Mouse (Mus musculus) left cerebral cortex, postnatal 4 days (tissue): ENCODE results near the gene Tomm40. TPM values are rescaled to one million over a fixed set of nuclear protein-coding genes. Genes with fewer than 3 reads are reported as not detected.

Experiments
- DNase-seq: peaks from one replicate; pipeline ENCODE4 v3.0.0-alpha.2; 2022
- intact Hi-C: fragments of 180-260 bp; cut with DNase I; formaldehyde crosslinking; loops from one replicate; pipeline ENCODE4 v1.15.1; 2025
- total RNA-seq, 2 experiments: library from RNA; stranded (reverse); gene quantifications; 2 replicates each; pipeline ENCODE4 v1.2.3; 2021

Gene Tomm40
- total RNA-seq, 2 experiments from 2014 or later, result 95.8 to 104 TPM

GRCm38 (mm10) chr7:19666750-19667149, 48.5 kb downstream of the Tomm40 start:
- no peak for DNase-seq
- intact Hi-C loops, result loop anchor here (1.0 kb wide), 1 partner anchor 35 kb away; no protein-coding TSS in a partner anchor

GRCm38 (mm10) chr7:19664955-19665841, 50.0 kb downstream of the Tomm40 start, which contains the start of gene Clptm1:
Clptm1 (minus strand) TSS chr7:19665033.
- DNase-seq, result peak; percentile 97
- intact Hi-C loops, result no loop called here

- intact Hi-C loops, result no loop called here
- no peak for DNase-seq
These were observed 50.7 kb downstream of the Tomm40 start for GRCm38 (mm10) chr7:19664455-19664954.

- intact Hi-C loops, result no loop called here
- no peak for DNase-seq
These were observed 51.3 kb downstream of the Tomm40 start for GRCm38 (mm10) chr7:19663940-19664339.

- no peak for DNase-seq
- intact Hi-C loops, result no loop called here
These were observed 62.6 kb downstream of the Tomm40 start for GRCm38 (mm10) chr7:19652614-19653013.

Other genes with a start within 250 kb of the Tomm40 start
- 1 to 10 TPM; 8.5 to 8.8 TPM for gene Bloc1s3, start 207.1 kb downstream of the Tomm40 start, total RNA-seq
- 10 to 100 TPM; 17.9 to 19.0 TPM for gene Trappc6a, start 207.0 kb downstream of the Tomm40 start, total RNA-seq
- under 1 TPM; 0.90 to 0.91 TPM for gene Nkpd1, start 197.6 kb downstream of the Tomm40 start, total RNA-seq
- 10 to 100 TPM; 81.1 to 85.1 TPM for gene Ppp1r37, start 152.4 kb downstream of the Tomm40 start, total RNA-seq
- gene Zfp296, start 138.2 kb downstream of the Tomm40 start, total RNA-seq, result under 1 TPM; 0.22 to 0.24 TPM
- gene Gemin7, start 137.8 kb downstream of the Tomm40 start, total RNA-seq, result 10 to 100 TPM; 56.0 to 58.2 TPM
- gene Clasrp, start 111.0 kb downstream of the Tomm40 start, total RNA-seq, result 100 to 1,000 TPM in 1 of 2 experiments, 10 to 100 TPM in 1; 98.0 to 106 TPM
- 1 to 10 TPM; 5.5 to 7.5 TPM for gene Relb, start 86.0 kb downstream of the Tomm40 start, total RNA-seq
- gene Clptm1, start 50.4 kb downstream of the Tomm40 start, total RNA-seq, result 100 to 1,000 TPM; 105 to 115 TPM
- gene Apoc2, start 37.5 kb downstream of the Tomm40 start, total RNA-seq, result not detected
- not detected for gene Gm44805, start 34.0 kb downstream of the Tomm40 start, total RNA-seq
- gene Apoc4, start 34.0 kb downstream of the Tomm40 start, total RNA-seq, result not detected
- 1 to 10 TPM; 2.1 to 3.6 TPM for gene Apoc1, start 22.8 kb downstream of the Tomm40 start, total RNA-seq
- gene Apoe, start 16.2 kb downstream of the Tomm40 start, total RNA-seq, result 100 to 1,000 TPM; 576 to 662 TPM
- 10 to 100 TPM; 35.7 to 36.4 TPM for gene Nectin2, start 35.0 kb upstream of the Tomm40 start, total RNA-seq
- 1 to 10 TPM; 6.8 to 7.4 TPM for gene Bcam, start 55.6 kb upstream of the Tomm40 start, total RNA-seq
- under 1 TPM in 1 of 2 experiments, not detected in 1; 0.93 TPM for gene Cblc, start 81.4 kb upstream of the Tomm40 start, total RNA-seq
- gene Bcl3, start 107.3 kb upstream of the Tomm40 start, total RNA-seq, result 1 to 10 TPM in 1 of 2 experiments, under 1 TPM in 1; 0.76 to 1.3 TPM
- 10 to 100 TPM; 14.8 to 15.9 TPM for gene Gm19345, start 136.6 kb upstream of the Tomm40 start, total RNA-seq
- not detected for gene Ceacam16, start 145.9 kb upstream of the Tomm40 start, total RNA-seq
- not detected for gene Ceacam19, start 172.5 kb upstream of the Tomm40 start, total RNA-seq
- gene Pvr, start 205.7 kb upstream of the Tomm40 start, total RNA-seq, result 10 to 100 TPM; 14.6 to 18.8 TPM
- gene Igsf23, start 235.3 kb upstream of the Tomm40 start, total RNA-seq, result not detected
- not detected for gene Ceacam20, start 250.0 kb upstream of the Tomm40 start, total RNA-seq